Mouse (Mus musculus) limb, embryonic 14.5 days (tissue): Measurements from ENCODE around the gene Acoxl. TPM values are rescaled to one million over a fixed set of nuclear protein-coding genes. Genes with fewer than 3 reads are reported as not detected.

Experiments used
- ATAC-seq: fragments of 200-750 bp; cut with Nextera tagmentation; 2 replicates; pipeline ENCODE4 v1.8.0; 2017; ENCODE audit warnings: low read depth, moderate number of reproducible peaks, moderate TSS enrichment; ENCODE audit not compliant: low FRiP score
- DNase-seq: peaks from one replicate; pipeline ENCODE4 v3.0.0-alpha.2; 2015; ENCODE audit warnings: low spot score
- H3K27ac ChIP-seq: fragments of 300-500 bp; sonication (generic); replicated peaks from 2 replicates; pipeline ENCODE4 v1.5.1; 2014; ENCODE audit warnings: low read depth, mild to moderate bottlenecking, low read length, moderate library complexity, mixed read lengths
- H3K27me3 ChIP-seq: fragments of 300-500 bp; sonication (generic); 2 replicates; pipeline ENCODE4 v1.6.1; 2014; ENCODE audit warnings: low read length, mixed read lengths; ENCODE audit not compliant: control insufficient read depth, insufficient read depth
- H3K36me3 ChIP-seq: fragments of 300-500 bp; sonication (generic); 2 replicates; pipeline ENCODE4 v1.6.1; 2014; ENCODE audit warnings: mild to moderate bottlenecking, low read length, moderate library complexity, mixed read lengths; ENCODE audit not compliant: control insufficient read depth, insufficient read depth
- H3K4me1 ChIP-seq: fragments of 300-500 bp; sonication (generic); 2 replicates; pipeline ENCODE4 v1.6.1; 2014; ENCODE audit warnings: antibody characterized with exemption, low read length, mixed read lengths; ENCODE audit not compliant: control insufficient read depth, insufficient read depth
- H3K4me2 ChIP-seq: fragments of 300-500 bp; sonication (generic); replicated peaks from 2 replicates; pipeline ENCODE4 v1.6.1; 2014; ENCODE audit warnings: low read depth, mild to moderate bottlenecking, low read length, moderate library complexity; ENCODE audit not compliant: severe bottlenecking
- H3K4me3 ChIP-seq: fragments of 300-500 bp; sonication (generic); replicated peaks from 2 replicates; pipeline ENCODE4 v1.5.1; 2014; ENCODE audit warnings: low read length
- H3K9ac ChIP-seq: fragments of 300-500 bp; sonication (generic); 2 replicates; pipeline ENCODE4 v1.6.1; 2014; ENCODE audit warnings: mild to moderate bottlenecking, low read depth, low read length, moderate library complexity; ENCODE audit not compliant: severe bottlenecking
- H3K9me3 ChIP-seq: fragments of 300-500 bp; sonication (generic); 2 replicates; pipeline ENCODE4 v1.6.1; 2016; ENCODE audit warnings: low read length; ENCODE audit not compliant: control insufficient read depth
- POLR2A ChIP-seq: fragments of 200-500 bp; IDR thresholded peaks from 2 replicates; pipeline ENCODE4 v1.8.0; 2012; ENCODE audit warnings: inconsistent platforms, mild to moderate bottlenecking, moderate library complexity, borderline replicate concordance; ENCODE audit not compliant: insufficient read depth, insufficient read length; ENCODE audit errors: extremely low read depth
- WGBS: fragments of 180-500 bp; shearing (Covaris S2); extraction: QIAGEN DNeasy Blood & Tissue Kit; methylation state at CpG from one replicate; pipeline ENCODE4 v1.1.7; 2014; 5-methylcytosine and 5-hydroxymethylcytosine counted together
- polyA plus RNA-seq, 2 experiments: library from polyadenylated mRNA; depleted of rRNA in 1 of 2; stranded (reverse) in 1 of 2; unstranded in 1 of 2; fragments of >200 nt; fragmentation: Nextera tagmentation in 1 of 2; extraction: Ambion mirVana in 1 of 2; gene quantifications; 2 replicates each; pipeline versions ENCODE4 v1.2.1 to v1.2.3; 2012 to 2014

The Acoxl gene
- polyA plus RNA-seq, 2 experiments: 0.13 TPM; not detected in 1

DNA sequence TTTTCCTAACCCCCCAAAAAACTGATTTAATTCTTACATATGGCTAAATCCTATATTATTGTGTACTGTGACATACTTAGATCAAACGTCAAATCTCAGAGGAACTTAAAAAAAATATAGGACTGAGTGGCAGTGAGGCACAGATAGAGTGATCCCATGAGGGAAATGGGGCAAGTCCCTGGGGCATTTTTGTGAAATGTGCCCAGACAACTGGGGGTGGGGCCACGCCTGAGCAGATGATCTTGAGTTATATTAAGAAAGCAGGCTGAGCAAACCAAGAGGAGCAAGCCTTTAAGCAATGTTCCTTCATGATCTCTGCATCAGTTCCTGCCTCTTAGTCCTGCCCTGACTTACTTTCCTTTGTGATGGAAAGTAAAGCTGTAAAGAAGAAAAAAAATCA, 175.9 kb downstream of the Acoxl start:
- Histone ChIP-seq H3K4me2 (no peak overlapping the region), H3K9me3 (no peaks in the 10 kb centered on the region), H3K4me1 (no peaks in the 10 kb centered on the region), H3K27ac (no peak overlapping the region), H3K27me3 (no peaks in the 10 kb centered on the region), H3K36me3 (no peaks in the 10 kb centered on the region), H3K4me3 (no peak overlapping the region), H3K9ac (no peak overlapping the region)
- no peak for DNase-seq
- no peak for ATAC-seq
- 75% methylated on average over 2 of the region's 2 CpGs for WGBS
- TF ChIP-seq POLR2A: no peak

- no peak for DNase-seq
- H3K27me3 ChIP-seq: no peaks in the 10 kb centered on the region
- no peak overlapping the region for H3K27ac ChIP-seq
- H3K4me1 ChIP-seq: no peaks in the 10 kb centered on the region
- H3K9ac ChIP-seq: no peak overlapping the region
- H3K4me2 ChIP-seq: no peak overlapping the region
- TF ChIP-seq POLR2A: no peak
- H3K9me3 ChIP-seq: no peaks in the 10 kb centered on the region
- ATAC-seq: no peak
- no peak overlapping the region for H3K4me3 ChIP-seq
- no peaks in the 10 kb centered on the region for H3K36me3 ChIP-seq
- WGBS: 80% methylated on average over 8 of the region's 8 CpGs
These were observed 176.9 kb downstream of the Acoxl start for GRCm38 (mm10) chr2:128015602-128016001.

- Histone ChIP-seq H3K27me3 (no peaks in the 10 kb centered on the region), H3K4me1 (no peaks in the 10 kb centered on the region), H3K9me3 (no peaks in the 10 kb centered on the region), H3K27ac (no peak overlapping the region), H3K36me3 (no peaks in the 10 kb centered on the region), H3K4me2 (no peak overlapping the region), H3K9ac (no peak overlapping the region), H3K4me3 (no peak overlapping the region)
- 30% methylated on average over 7 of the region's 7 CpGs for WGBS
- no peak for DNase-seq
- no peak for ATAC-seq
- TF ChIP-seq POLR2A: no peak
These were observed 181.6 kb downstream of the Acoxl start for GRCm38 (mm10) chr2:128020039-128020907.

GRCm38 (mm10) chr2:128020908-128021193, 182.2 kb downstream of the Acoxl start:
- Histone ChIP-seq H3K4me2 (no peak overlapping the region), H3K4me1 (no peaks in the 10 kb centered on the region), H3K27me3 (no peaks in the 10 kb centered on the region), H3K4me3 (no peak overlapping the region), H3K27ac (no peak overlapping the region), H3K9ac (no peak overlapping the region), H3K9me3 (no peaks in the 10 kb centered on the region), H3K36me3 (no peaks in the 10 kb centered on the region)
- ATAC-seq (no peak), DNase-seq (no peak)
- TF ChIP-seq POLR2A: no peak

DNA sequence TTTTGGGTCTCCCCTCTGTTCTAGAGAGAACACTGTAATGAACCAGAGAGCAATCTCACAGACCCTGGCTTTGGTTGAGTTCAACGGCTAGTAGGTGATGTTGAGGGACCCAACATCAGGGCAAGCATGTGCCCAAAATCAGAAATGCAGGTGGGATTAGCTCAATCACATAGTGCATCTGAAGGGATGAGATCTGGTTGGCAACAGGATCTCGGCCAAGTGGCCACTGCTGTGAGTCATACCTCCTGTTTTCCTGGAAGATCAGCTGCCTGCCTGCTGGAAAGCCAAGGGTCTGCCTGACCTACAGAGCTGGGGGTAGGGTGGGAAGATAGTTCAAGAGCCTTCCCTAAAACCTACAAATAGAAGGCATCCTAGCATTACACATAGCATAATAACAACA, 185.2 kb downstream of the Acoxl start:
- H3K27ac ChIP-seq: no peak overlapping the region
- WGBS: 79% methylated on average over 2 of the region's 2 CpGs
- no peaks in the 10 kb centered on the region for H3K4me1 ChIP-seq
- ATAC-seq (no peak), DNase-seq (no peak)
- H3K9ac ChIP-seq: no peak overlapping the region
- H3K36me3 ChIP-seq: no peaks in the 10 kb centered on the region
- no peaks in the 10 kb centered on the region for H3K9me3 ChIP-seq
- H3K4me2 ChIP-seq: no peak overlapping the region
- no peaks in the 10 kb centered on the region for H3K27me3 ChIP-seq
- no peak for TF ChIP-seq POLR2A
- H3K4me3 ChIP-seq: no peak overlapping the region
